Mouse (Mus musculus) stomach, embryonic 14.5 days (tissue): ENCODE measurements around the gene Tmem37. TPM values are rescaled to one million over a fixed set of nuclear protein-coding genes. Genes with fewer than 3 reads are reported as not detected.

Experiments used
- ATAC-seq: fragments of 200-750 bp; cut with Nextera tagmentation; 2 replicates; pipeline ENCODE4 v1.8.0; 2017; ENCODE audit warnings: low read depth, moderate TSS enrichment; ENCODE audit not compliant: insufficient number of reproducible peaks, insufficient read depth, low FRiP score
- H3K27ac ChIP-seq: fragments of 300-500 bp; sonication (generic); 2 replicates; pipeline ENCODE4 v1.5.1; 2014; ENCODE audit warnings: mild to moderate bottlenecking, low read length, moderate library complexity, mixed read lengths
- H3K27me3 ChIP-seq: fragments of 300-500 bp; sonication (generic); 2 replicates; pipeline ENCODE4 v1.6.1; 2014; ENCODE audit warnings: low read length, control low read depth, mixed read lengths; ENCODE audit not compliant: control insufficient read depth, insufficient read depth
- H3K36me3 ChIP-seq: fragments of 300-500 bp; sonication (generic); 2 replicates; pipeline ENCODE4 v1.6.1; 2014; ENCODE audit warnings: mild to moderate bottlenecking, control low read depth, low read length, moderate library complexity, mixed read lengths; ENCODE audit not compliant: control insufficient read depth, insufficient read depth
- H3K4me1 ChIP-seq: fragments of 300-500 bp; sonication (generic); 2 replicates; pipeline ENCODE4 v1.6.1; 2014; ENCODE audit warnings: low read length, control low read depth, mixed read lengths; ENCODE audit not compliant: control insufficient read depth, insufficient read depth
- H3K4me2 ChIP-seq: fragments of 300-500 bp; sonication (generic); replicated peaks from 2 replicates; pipeline ENCODE4 v1.6.1; 2014; ENCODE audit warnings: low read depth, low read length, control low read depth
- H3K4me3 ChIP-seq: fragments of 300-500 bp; sonication (generic); 2 replicates; pipeline ENCODE4 v1.5.1; 2014; ENCODE audit warnings: low read depth, low read length, control low read depth
- H3K9ac ChIP-seq: fragments of 300-500 bp; sonication (generic); replicated peaks from 2 replicates; pipeline ENCODE4 v1.6.1; 2014; ENCODE audit warnings: low read depth, mild to moderate bottlenecking, control low read depth, low read length, moderate library complexity, mixed read lengths
- H3K9me3 ChIP-seq: fragments of 300-500 bp; sonication (generic); 2 replicates; pipeline ENCODE4 v1.6.1; 2016; ENCODE audit warnings: low read depth, low read length, control low read depth; ENCODE audit not compliant: control insufficient read depth
- WGBS: fragments of 180-500 bp; shearing (Covaris S2); extraction: QIAGEN DNeasy Blood & Tissue Kit; methylation state at CpG from one replicate; pipeline ENCODE4 v1.1.7; 2014; 5-methylcytosine and 5-hydroxymethylcytosine counted together
- polyA plus RNA-seq: library from polyadenylated mRNA; unstranded; fragments of >200 nt; fragmentation: Nextera tagmentation; extraction: Ambion mirVana; gene quantifications from 2 replicates; pipeline ENCODE4 v1.2.1, GENCODE M21; 2014

Gene Tmem37
- polyA plus RNA-seq: 4.5 and 6.2 TPM in 2 replicates

GRCm38 (mm10) chr1:120073519-120074306, at the start of gene Tmem37:
Tmem37 (minus strand) TSS chr1:120074074.
- 3% methylated on average over 40 of the region's 40 CpGs for WGBS
- Histone ChIP-seq H3K4me1 (peaks cover 11% of the 10 kb centered on the region; the same call in 1 of the 2 replicates), H3K27ac (no peak within 1 kb of the TSS), H3K36me3 (no peaks in the 10 kb centered on the region), H3K4me3 (peak within 1 kb of the TSS; percentile 31), H3K9me3 (no peaks in the 10 kb centered on the region), H3K27me3 (0 out of 2 replicates have a peak, but pooled peaks cover 5% of the 10 kb centered on the region), H3K9ac (0 out of 2 replicates have a peak within 1 kb of the TSS, but pooled peaks have one; percentile 2), H3K4me2 (peak within 1 kb of the TSS; percentile 92)
- ATAC-seq: peak; percentile 77

DNA sequence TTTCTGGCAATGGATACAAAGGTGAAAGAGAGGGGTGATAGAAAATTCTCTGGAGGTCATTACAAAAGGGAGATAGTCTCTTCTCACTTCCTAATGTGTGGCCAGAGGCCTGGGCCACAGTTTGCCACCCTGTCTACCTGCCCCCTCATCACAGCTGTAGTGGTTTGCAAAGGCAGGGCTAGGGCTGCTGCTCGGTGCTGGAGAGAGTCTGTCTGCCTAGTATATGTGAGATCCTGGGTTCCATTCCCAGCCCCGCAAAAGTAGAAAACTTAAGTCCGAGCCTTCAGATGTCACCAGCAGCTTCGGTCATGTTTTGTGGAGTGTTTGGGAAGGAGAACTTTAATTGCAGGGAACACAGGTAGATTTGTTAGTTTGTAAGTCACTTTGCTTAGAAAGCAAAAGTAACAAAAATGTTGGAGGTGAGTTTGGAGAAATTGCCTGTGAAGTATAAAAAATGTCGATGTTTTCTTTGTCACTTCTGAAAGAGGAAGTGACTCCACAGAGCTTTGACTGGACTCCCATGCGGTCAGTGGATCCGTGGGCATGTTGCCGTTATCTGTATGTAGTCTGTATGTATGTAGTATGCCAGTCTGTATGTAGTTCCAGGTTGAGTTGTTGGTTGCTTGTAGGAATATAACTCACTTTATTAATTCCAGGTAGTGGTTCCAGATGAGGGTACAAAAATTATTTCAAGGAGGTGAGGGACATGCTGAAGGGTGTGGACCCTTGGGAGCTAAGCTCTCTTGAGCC, 48.9 kb upstream of the Tmem37 start:
- no peak for ATAC-seq

GRCm38 (mm10) chr1:120121930-120122530, 48.2 kb upstream of the Tmem37 start:
- no peaks in the 10 kb centered on the region for H3K9me3 ChIP-seq
- H3K4me3 ChIP-seq: peak overlapping the region; percentile 46
- peak overlapping the region; percentile 90 for H3K27ac ChIP-seq
- H3K4me2 ChIP-seq: peak overlapping the region; percentile 73
- H3K9ac ChIP-seq: peak overlapping the region; percentile 39; the same call in 1 of the 2 replicates
- WGBS: 86% methylated on average over 9 of the region's 9 CpGs
- H3K27me3 ChIP-seq: no peaks in the 10 kb centered on the region
- no peaks in the 10 kb centered on the region for H3K36me3 ChIP-seq
- ATAC-seq: no peak
- H3K4me1 ChIP-seq: peaks cover 14% of the 10 kb centered on the region

More for the DNA sequence above, 48.9 kb upstream of the Tmem37 start:
- no peaks in the 10 kb centered on the region for H3K9me3 ChIP-seq
- 93% methylated on average over 8 of the region's 8 CpGs for WGBS
- H3K36me3 ChIP-seq: no peaks in the 10 kb centered on the region
- H3K9ac ChIP-seq: no peak overlapping the region
- H3K27me3 ChIP-seq: no peaks in the 10 kb centered on the region
- no peak overlapping the region for H3K4me3 ChIP-seq
- H3K4me2 ChIP-seq: no peak overlapping the region
- H3K27ac ChIP-seq: no peak overlapping the region
- H3K4me1 ChIP-seq: peaks cover 14% of the 10 kb centered on the region

DNA sequence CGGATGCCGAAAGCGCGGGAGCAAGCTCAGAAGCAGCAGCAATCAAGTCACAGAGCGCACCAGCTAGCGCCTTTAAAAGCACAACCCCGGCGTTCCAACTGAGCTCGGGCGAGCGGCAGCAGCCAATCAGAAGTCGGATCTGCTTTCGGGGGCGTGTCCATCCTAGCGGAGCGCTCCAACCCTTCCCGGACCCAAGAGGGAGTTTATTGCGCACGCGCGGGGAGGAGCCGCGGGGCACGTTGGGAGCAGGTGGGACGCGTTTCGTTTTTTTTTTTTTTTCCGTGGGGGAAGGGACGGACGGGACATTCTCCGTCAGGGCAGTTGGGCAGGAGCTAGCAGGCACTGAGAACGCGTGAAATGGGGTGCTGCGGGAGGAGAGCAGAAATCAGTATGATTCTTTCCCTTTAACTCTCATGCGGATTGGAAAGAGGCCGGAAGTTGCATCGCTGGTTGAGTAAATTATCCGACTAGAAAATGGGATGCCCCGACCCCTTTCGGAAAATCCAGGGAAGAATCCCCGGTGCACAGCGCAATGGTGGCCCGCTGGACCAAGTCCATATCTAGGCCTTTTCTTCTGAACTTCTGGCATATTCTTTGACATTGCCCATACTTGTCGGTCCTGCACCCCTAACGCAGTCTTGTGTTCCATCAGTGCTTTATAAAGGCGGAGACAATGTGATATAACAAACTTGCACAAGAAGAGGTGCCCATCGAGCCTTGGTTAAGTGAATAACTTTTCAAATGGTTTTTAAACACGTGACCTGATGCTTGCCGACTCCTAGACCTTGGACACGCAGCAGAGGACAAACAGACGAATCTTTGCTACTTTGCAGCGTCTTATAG, 47.3 kb upstream of the Tmem37 start, which contains the start of the genes Dbi and 3110009E18Rik:
TSS of gene Dbi (minus strand) at position 110 of the 843 bp plus-strand sequence.
TSS of gene 3110009E18Rik (plus strand) at position 219 of the 843 bp plus-strand sequence.
- Histone ChIP-seq H3K4me2 (peak within 1 kb of the TSS; percentile 73), H3K36me3 (peaks cover 1% of the 10 kb centered on the region; the same call in 1 of the 2 replicates), H3K27me3 (no peaks in the 10 kb centered on the region), H3K27ac (peak within 1 kb of the TSS; percentile 90), H3K9ac (peak within 1 kb of the TSS; percentile 45), H3K4me1 (peaks cover 14% of the 10 kb centered on the region), H3K9me3 (no peaks in the 10 kb centered on the region), H3K4me3 (peak within 1 kb of the TSS; percentile 46)
- peak; percentile 94 for ATAC-seq
- 1% methylated on average over 52 of the region's 52 CpGs for WGBS

DNA sequence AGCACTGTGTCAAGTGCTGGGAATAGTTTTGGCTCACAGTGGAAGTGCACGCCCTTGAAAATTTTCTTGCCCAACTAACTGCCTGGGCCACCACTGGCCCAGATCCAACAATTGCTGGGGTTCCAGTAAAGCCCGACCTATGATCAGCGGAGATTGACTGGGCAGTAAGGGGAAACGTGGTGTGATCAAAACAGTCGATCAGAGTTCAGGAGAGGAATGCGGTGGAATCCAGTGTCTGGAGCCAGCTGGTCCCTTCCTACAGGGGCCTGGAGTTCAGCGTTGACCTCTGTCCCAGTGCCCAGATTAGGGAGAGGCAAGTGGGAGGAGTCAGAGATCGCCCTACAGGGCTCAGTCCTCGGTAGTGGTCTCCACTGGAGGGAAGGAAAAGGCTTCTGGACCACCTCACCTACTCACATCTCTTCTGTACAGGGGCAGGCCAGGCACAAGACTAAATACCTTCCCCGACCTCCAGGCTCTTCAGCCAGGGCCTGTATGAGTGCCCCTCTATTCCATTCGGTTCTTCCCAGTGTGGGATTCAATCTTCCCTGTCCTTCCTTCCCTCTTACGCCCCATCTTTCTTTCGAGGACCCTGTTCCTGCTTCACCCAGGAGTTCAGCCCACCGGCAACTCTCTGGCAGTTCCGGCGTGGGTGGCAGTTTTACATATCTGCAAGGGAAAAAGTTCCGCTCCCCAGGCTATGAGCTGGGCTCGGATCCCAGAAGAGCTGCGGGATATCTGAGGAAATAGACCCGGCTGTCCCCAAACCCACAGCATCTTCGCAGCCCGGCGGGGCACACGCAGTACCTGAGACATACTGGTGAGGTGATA, 46.5 kb upstream of the Tmem37 start:
- Histone ChIP-seq H3K4me3 (peak overlapping the region; percentile 46), H3K27ac (peak overlapping the region; percentile 84), H3K9ac (peak overlapping the region; percentile 45), H3K36me3 (peaks cover 8% of the 10 kb centered on the region), H3K4me1 (peaks cover 14% of the 10 kb centered on the region), H3K9me3 (no peaks in the 10 kb centered on the region), H3K4me2 (peak overlapping the region; percentile 73), H3K27me3 (no peaks in the 10 kb centered on the region)
- peak; percentile 56 for ATAC-seq
- WGBS: 3% methylated on average over 24 of the region's 24 CpGs

GRCm38 (mm10) chr1:120119389-120119788, 45.5 kb upstream of the Tmem37 start:
- peaks cover 14% of the 10 kb centered on the region for H3K4me1 ChIP-seq
- 0 out of 2 replicates have a peak, but pooled peaks cover 2% of the 10 kb centered on the region for H3K9me3 ChIP-seq
- H3K4me2 ChIP-seq: peak overlapping the region; percentile 73; the same call in 1 of the 2 replicates
- peaks cover 17% of the 10 kb centered on the region for H3K36me3 ChIP-seq
- WGBS: 86% methylated on average over 4 of the region's 4 CpGs
- ATAC-seq: no peak
- no peak overlapping the region for H3K9ac ChIP-seq
- H3K27ac ChIP-seq: no peak overlapping the region
- no peaks in the 10 kb centered on the region for H3K27me3 ChIP-seq
- no peak overlapping the region for H3K4me3 ChIP-seq

DNA sequence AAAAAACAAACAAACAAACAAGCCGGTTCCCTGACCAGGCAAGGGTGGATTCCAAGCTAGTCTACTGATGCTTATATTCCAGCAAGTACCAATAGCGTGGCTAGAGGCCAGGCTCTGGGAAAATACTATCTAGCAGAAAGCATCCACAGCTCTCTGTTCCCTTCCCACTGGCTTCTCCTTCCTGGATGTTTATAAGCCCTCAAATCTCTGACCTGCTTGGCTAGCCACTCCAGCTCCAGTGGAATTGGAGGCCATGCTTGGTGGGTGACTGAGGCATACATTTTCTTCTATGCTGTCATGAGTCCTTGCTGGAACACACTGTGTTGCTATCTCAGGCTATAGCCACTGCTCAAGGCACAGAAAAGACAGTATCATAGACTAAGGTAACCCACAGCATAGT, 45.0 kb upstream of the Tmem37 start:
- no peak for ATAC-seq
- H3K27me3 ChIP-seq: no peaks in the 10 kb centered on the region
- WGBS: 92% methylated on average over 2 of the region's 2 CpGs
- H3K27ac ChIP-seq: no peak overlapping the region
- peaks cover 14% of the 10 kb centered on the region for H3K4me1 ChIP-seq
- H3K4me3 ChIP-seq: no peak overlapping the region
- no peak overlapping the region for H3K9ac ChIP-seq
- peaks cover 20% of the 10 kb centered on the region for H3K36me3 ChIP-seq
- H3K9me3 ChIP-seq: 0 out of 2 replicates have a peak, but pooled peaks cover 2% of the 10 kb centered on the region
- H3K4me2 ChIP-seq: no peak overlapping the region
